Mouse (Mus musculus) kidney, embryonic 14.5 days (tissue): ENCODE results near the gene Bcl7a. TPM values are rescaled to one million over a fixed set of nuclear protein-coding genes. Genes with fewer than 3 reads are reported as not detected.

Source experiments
- ATAC-seq: fragments of 200-750 bp; cut with Nextera tagmentation; 2 replicates; pipeline ENCODE4 v1.8.0; 2017; ENCODE audit warnings: moderate number of reproducible peaks, mild to moderate bottlenecking, moderate TSS enrichment, moderate library complexity; ENCODE audit not compliant: low FRiP score, low TSS enrichment
- H3K27ac ChIP-seq: fragments of 300-500 bp; sonication (generic); 2 replicates; pipeline ENCODE4 v1.5.1; 2014; ENCODE audit warnings: low read depth, mild to moderate bottlenecking, low read length, moderate library complexity, mixed read lengths
- H3K27me3 ChIP-seq: fragments of 300-500 bp; sonication (generic); 2 replicates; pipeline ENCODE4 v1.6.1; 2014; ENCODE audit warnings: mild to moderate bottlenecking, low read length; ENCODE audit not compliant: control insufficient read depth, insufficient read depth
- H3K36me3 ChIP-seq: fragments of 300-500 bp; sonication (generic); 2 replicates; pipeline ENCODE4 v1.6.1; 2014; ENCODE audit warnings: low read length, mixed read lengths; ENCODE audit not compliant: control insufficient read depth, insufficient read depth
- H3K4me1 ChIP-seq: fragments of 300-500 bp; sonication (generic); 2 replicates; pipeline ENCODE4 v1.6.1; 2014; ENCODE audit warnings: low read length, mixed read lengths; ENCODE audit not compliant: control insufficient read depth, insufficient read depth
- H3K4me2 ChIP-seq: fragments of 300-500 bp; sonication (generic); replicated peaks from 2 replicates; pipeline ENCODE4 v1.6.1; 2014; ENCODE audit warnings: low read depth, mild to moderate bottlenecking, low read length
- H3K4me3 ChIP-seq: fragments of 300-500 bp; sonication (generic); 2 replicates; pipeline ENCODE4 v1.5.1; 2014; ENCODE audit warnings: mild to moderate bottlenecking, low read length
- H3K9ac ChIP-seq: fragments of 300-500 bp; sonication (generic); 2 replicates; pipeline ENCODE4 v1.6.1; 2014; ENCODE audit warnings: low read depth, mild to moderate bottlenecking, low read length, moderate library complexity
- H3K9me3 ChIP-seq: fragments of 300-500 bp; sonication (generic); 2 replicates; pipeline ENCODE4 v1.6.1; 2016; ENCODE audit warnings: low read length; ENCODE audit not compliant: control insufficient read depth
- WGBS: fragments of 180-500 bp; shearing (Covaris S2); extraction: QIAGEN DNeasy Blood & Tissue Kit; methylation state at CpG from one replicate; pipeline ENCODE4 v1.1.7; 2014; 5-methylcytosine and 5-hydroxymethylcytosine counted together
- polyA plus RNA-seq: library from polyadenylated mRNA; unstranded; fragments of >200 nt; fragmentation: Nextera tagmentation; extraction: Ambion mirVana; gene quantifications from 2 replicates; pipeline ENCODE4 v1.2.1, GENCODE M21; 2014

The Bcl7a gene
- polyA plus RNA-seq, 1 experiment from 2014 or later, result 43.2 TPM

DNA sequence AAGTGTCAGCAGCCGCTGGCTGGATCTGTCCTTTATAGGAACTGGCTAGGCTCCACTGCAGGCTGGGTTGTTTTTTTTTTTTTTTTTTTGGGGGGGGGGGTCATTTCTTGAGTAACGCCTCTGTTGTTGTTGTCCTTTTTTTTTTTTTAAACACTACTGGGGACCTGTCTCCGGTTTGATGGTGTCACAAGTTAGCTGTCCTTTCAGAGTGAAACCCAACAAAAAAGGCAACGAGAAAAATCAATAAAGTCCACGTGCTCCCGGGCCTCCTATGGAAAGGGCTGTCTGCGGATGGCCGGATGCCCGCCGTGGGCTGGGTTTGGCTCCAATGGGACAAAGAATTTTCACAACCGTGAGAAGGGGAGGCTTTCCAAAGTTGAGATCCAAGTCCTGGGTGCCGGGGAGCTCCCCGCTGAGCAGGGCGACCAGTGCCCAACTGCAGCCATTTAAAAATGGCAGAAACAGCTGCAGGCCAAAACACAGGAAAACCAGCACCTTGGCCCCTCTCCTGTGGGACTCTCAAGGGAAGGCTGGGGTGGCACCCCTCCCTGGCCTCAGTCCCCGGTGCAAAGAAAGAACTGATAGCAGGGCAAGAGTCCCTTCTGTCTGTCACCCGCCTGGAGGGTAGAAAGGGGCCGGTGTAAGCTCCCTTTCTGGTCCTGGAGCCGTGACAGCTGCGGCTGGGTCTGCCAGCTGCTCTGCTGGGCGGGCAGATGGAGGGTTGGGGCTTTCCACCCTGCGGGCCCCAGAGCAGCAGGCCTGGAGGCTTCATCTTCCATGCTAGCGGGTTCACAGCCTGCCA lies 2.4 kb downstream of the Bcl7a start:
- peaks cover 5% of the 10 kb centered on the region; the same call in 1 of the 2 replicates for H3K36me3 ChIP-seq
- no peaks in the 10 kb centered on the region for H3K27me3 ChIP-seq
- peak overlapping the region; percentile 99 for H3K27ac ChIP-seq
- H3K9me3 ChIP-seq, result no peaks in the 10 kb centered on the region
- peak overlapping the region; percentile 80 for H3K4me2 ChIP-seq
- H3K4me1 ChIP-seq, result peaks cover 25% of the 10 kb centered on the region
- peak overlapping the region; percentile 88 for H3K4me3 ChIP-seq
- H3K9ac ChIP-seq, result peak overlapping the region; percentile 98
- no peak for ATAC-seq
- 1% methylated on average over 22 of the region's 22 CpGs for WGBS

DNA sequence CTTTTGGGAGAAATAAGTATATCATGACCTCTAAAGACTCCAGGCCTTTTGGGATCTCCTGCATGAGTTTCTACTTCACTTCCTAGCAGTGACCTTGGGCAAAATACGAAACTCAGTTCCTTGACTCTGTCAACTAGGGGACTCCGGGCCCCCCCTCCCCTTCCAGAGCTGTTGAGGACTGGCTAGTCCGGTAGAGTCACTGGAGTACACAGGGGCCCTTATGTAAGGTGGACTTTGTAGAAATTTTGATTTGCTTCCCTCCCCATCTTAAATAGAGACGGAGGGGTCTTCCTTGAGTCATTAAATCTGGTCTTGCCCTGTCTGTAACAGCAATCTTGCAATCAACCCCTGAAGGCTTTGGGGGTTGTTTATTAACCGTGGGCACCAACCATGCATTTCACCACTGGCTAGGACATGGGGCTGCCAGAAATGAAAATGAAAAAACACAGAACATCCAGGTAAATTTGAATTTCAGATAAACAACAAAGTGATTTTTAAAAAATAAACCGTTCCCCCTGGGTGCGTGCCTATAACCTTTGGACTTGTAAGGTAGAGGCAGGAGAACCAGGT lies 3.2 kb downstream of the Bcl7a start:
- peak overlapping the region; percentile 98 for H3K9ac ChIP-seq
- WGBS, result 43% methylated on average over 7 of the region's 7 CpGs
- H3K9me3 ChIP-seq, result no peaks in the 10 kb centered on the region
- peak overlapping the region; percentile 88 for H3K4me3 ChIP-seq
- peak overlapping the region; percentile 80 for H3K4me2 ChIP-seq
- H3K27ac ChIP-seq, result peak overlapping the region; percentile 99
- H3K36me3 ChIP-seq, result peaks cover 6% of the 10 kb centered on the region; the same call in 1 of the 2 replicates
- ATAC-seq, result 0 out of 2 replicates have a peak, but pooled peaks have one; percentile 13
- H3K4me1 ChIP-seq, result peaks cover 25% of the 10 kb centered on the region
- no peaks in the 10 kb centered on the region for H3K27me3 ChIP-seq

DNA sequence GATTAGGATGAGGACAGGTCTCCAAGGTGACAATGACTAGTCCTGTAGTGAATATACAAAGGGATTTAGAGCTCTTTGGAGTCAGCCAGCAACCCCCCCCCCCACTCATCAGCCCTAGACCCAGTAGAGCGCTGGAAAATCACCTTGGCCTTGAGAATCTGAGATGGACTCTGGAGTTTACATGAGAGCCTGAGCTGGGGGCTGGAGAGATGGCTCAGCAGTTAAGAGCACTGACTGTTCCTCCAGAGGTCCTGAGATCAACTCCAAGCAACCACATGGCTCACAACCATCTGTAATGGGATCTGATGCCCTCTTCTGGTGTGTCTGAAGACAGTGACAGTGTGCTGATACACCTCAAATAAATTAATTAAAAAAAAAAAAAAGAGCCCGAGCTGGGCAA lies 4.4 kb downstream of the Bcl7a start:
- Histone ChIP-seq H3K36me3 (peaks cover 17% of the 10 kb centered on the region), H3K9ac (no peak overlapping the region), H3K4me2 (no peak overlapping the region), H3K9me3 (no peaks in the 10 kb centered on the region), H3K4me3 (no peak overlapping the region), H3K27ac (no peak overlapping the region), H3K4me1 (peaks cover 25% of the 10 kb centered on the region), H3K27me3 (no peaks in the 10 kb centered on the region)
- ATAC-seq, result no peak
- WGBS, result 64% methylated on average over 2 of the region's 2 CpGs

DNA sequence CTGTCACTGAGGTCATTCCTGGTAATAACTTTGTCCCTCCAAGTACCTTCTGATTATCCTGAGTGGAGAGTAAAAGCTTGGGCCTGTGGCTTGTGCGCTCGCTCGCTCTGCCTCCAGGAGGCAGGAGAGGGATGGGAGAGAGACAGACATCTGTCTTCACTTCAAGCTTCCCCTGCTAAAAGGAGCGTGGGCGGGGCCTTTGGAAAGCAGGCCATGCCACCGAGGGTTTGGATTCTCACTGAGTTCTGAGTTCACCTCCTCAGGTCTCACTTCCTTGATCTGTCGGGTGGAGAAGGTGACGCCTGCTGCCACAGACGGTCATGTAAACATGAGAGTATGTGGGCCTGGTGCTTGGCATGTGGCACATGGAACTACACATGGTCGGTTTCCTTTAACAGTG lies 6.8 kb downstream of the Bcl7a start:
- no peak for ATAC-seq
- Histone ChIP-seq H3K36me3 (peaks cover 32% of the 10 kb centered on the region), H3K9ac (no peak overlapping the region)

DNA sequence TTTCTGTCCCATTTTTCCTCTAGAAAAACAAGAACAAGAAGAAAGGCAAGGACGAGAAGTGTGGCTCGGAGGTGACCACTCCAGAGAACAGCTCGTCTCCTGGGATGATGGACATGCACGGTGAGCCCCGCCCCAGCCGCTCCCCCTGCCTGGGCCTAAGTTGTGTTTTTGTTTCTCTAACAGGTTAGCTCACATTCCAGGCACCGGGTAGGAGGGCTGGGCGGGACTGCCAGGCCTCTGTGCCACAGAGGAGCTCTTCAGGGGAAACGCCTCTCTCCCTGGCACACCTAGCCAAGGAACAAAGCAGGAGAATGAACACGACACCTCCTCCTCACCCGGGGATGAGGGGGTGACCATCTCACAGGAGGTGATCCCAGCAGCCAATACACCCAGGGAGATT lies 12.3 kb downstream of the Bcl7a start:
- no peak overlapping the region for H3K9ac ChIP-seq
- peaks cover 2% of the 10 kb centered on the region; the same call in 1 of the 2 replicates for H3K4me1 ChIP-seq
- peaks cover 79% of the 10 kb centered on the region for H3K36me3 ChIP-seq
- no peak for ATAC-seq
- WGBS, result 68% methylated on average over 11 of the region's 11 CpGs
- no peak overlapping the region for H3K27ac ChIP-seq
- H3K4me2 ChIP-seq, result no peak overlapping the region
- no peak overlapping the region for H3K4me3 ChIP-seq
- H3K27me3 ChIP-seq, result no peaks in the 10 kb centered on the region
- H3K9me3 ChIP-seq, result no peaks in the 10 kb centered on the region

More for the DNA sequence above, 6.8 kb downstream of the Bcl7a start:
- Histone ChIP-seq H3K27me3 (no peaks in the 10 kb centered on the region), H3K4me2 (no peak overlapping the region), H3K4me1 (peaks cover 25% of the 10 kb centered on the region), H3K4me3 (no peak overlapping the region), H3K27ac (no peak overlapping the region), H3K9me3 (no peaks in the 10 kb centered on the region)
- 62% methylated on average over 10 of the region's 10 CpGs for WGBS

DNA sequence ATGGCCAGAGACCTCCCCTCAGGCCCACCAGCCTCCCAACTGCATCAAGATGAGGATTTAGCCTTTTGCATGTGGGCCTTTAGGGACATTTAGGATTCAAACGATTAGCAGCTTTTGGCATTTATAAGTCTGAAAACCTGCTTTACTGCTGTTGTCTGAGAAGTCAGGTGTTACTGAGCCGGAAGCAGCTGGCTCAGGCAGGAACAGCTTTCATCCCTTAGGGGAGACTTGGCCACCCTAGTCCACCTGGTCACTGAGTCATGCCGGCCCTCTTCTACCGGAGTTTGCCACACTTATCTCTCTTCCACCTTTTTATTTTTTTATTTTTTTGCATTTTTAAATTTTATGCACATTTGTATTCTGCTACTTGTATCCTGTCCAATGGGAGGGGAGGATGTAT lies 13.6 kb downstream of the Bcl7a start:
- H3K36me3 ChIP-seq, result peaks cover 86% of the 10 kb centered on the region
- 87% methylated on average over 4 of the region's 4 CpGs for WGBS
- no peak for ATAC-seq
- no peak overlapping the region for H3K4me3 ChIP-seq
- H3K9me3 ChIP-seq, result no peaks in the 10 kb centered on the region
- no peak overlapping the region for H3K9ac ChIP-seq
- H3K27ac ChIP-seq, result no peak overlapping the region
- H3K4me2 ChIP-seq, result no peak overlapping the region
- H3K27me3 ChIP-seq, result no peaks in the 10 kb centered on the region
- no peaks in the 10 kb centered on the region for H3K4me1 ChIP-seq

DNA sequence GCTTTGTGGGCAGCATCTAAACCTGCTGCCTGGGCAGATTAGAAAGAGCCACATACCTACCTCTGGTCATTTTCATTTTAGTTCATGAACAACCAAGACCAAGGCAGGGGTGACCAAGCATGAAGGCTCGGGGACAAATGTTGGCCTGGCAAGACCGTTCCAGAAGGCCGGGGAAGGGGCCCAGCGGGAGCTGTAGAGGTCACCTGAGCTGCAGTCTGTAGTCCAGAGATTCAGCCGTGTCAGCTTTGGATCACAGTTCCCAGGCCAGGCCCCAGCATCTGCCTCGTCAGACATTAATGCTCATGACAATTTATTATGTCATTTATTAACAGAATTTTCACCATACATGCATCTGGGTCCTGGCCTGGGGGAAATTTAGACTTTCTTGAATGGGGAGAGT lies 15.8 kb downstream of the Bcl7a start:
- H3K4me3 ChIP-seq, result no peak overlapping the region
- peak; percentile 56; the same call in 1 of the 2 replicates for ATAC-seq
- peaks cover 96% of the 10 kb centered on the region for H3K36me3 ChIP-seq
- H3K9ac ChIP-seq, result no peak overlapping the region
- H3K27me3 ChIP-seq, result no peaks in the 10 kb centered on the region
- H3K4me2 ChIP-seq, result no peak overlapping the region
- no peaks in the 10 kb centered on the region for H3K4me1 ChIP-seq
- peak overlapping the region; percentile 12; the same call in 1 of the 2 replicates for H3K27ac ChIP-seq
- H3K9me3 ChIP-seq, result no peaks in the 10 kb centered on the region
- 62% methylated on average over 6 of the region's 6 CpGs for WGBS

DNA sequence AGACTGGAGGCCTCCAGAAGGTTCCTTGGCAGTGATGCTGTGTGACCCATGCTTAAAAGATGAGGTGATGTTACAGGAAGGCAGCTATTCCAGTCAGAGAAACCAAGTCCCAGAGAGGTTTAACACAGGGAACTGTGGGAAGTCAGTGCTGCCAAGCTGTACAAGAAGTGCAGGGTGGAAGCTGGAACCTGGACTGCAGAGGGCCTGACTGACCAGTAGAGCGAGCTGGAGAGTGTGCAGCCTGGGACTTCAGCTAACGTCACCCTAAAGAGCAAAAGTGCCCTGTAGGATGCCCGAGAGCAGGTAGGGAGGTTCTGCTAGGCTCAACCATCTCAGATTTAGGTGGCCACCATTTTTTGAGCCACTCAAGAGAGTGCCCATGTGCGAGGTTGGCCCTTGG lies 19.3 kb downstream of the Bcl7a start:
- Histone ChIP-seq H3K27ac (no peak overlapping the region), H3K27me3 (no peaks in the 10 kb centered on the region), H3K4me3 (no peak overlapping the region), H3K4me1 (no peaks in the 10 kb centered on the region), H3K9me3 (no peaks in the 10 kb centered on the region), H3K4me2 (no peak overlapping the region), H3K36me3 (peaks cover 84% of the 10 kb centered on the region), H3K9ac (no peak overlapping the region)
- WGBS, result 86% methylated on average over 4 of the region's 4 CpGs
- no peak for ATAC-seq

DNA sequence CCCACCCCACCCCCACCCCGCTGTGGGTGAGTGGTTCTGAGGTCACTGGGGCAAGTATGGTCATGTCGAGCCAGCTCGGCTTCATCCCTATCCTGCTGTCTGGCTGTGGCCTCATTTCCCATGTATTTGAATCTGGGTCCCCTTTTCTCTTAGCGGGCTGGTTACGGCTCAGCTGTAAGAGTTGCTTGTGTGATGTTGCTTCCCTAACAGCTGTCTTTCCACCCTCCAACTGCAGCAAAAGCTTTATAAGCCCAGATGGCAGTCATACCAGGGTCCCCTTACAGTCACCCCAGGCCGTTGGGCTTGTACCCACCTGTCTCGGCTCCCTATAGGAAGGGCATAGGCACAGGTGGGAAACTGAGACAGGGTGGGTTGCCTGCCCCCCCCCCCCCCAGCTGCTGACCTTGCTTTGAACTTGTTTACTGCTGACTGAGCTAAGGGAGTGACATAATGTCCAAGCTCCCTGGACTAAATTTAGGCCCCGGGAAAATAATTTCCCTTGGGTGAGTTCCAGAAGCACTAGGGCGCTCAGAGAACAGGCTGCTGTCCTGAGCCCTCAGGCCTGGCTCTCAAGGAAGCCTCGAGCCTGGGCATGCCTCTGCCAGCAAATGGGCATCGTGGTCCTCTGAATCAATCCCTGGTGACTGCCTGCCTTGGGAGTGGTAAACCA lies 20.8 kb downstream of the Bcl7a start:
- Histone ChIP-seq H3K9ac (no peak overlapping the region), H3K27ac (no peak overlapping the region), H3K27me3 (no peaks in the 10 kb centered on the region), H3K4me2 (no peak overlapping the region), H3K36me3 (peaks cover 74% of the 10 kb centered on the region), H3K4me1 (no peaks in the 10 kb centered on the region), H3K9me3 (no peaks in the 10 kb centered on the region), H3K4me3 (no peak overlapping the region)
- ATAC-seq, result no peak
- WGBS, result 86% methylated on average over 11 of the region's 11 CpGs
